Mouse (Mus musculus) embryo, embryonic 11 days (tissue): Measurements from ENCODE around the gene Kif5c.

ENCODE experiments used
- DNase-seq: peaks from one replicate; pipeline ENCODE4 v3.0.0-alpha.2; 2015

Gene Kif5c

GRCm38 (mm10) chr2:49618829-49619718 lies at the start of gene Kif5c:
Gene Kif5c, plus strand, starts transcription at chr2:49619298.
- DNase-seq, result peak; percentile 95

GRCm38 (mm10) chr2:49569862-49570777 lies 49.0 kb upstream of the Kif5c start:
- peak; percentile 32 for DNase-seq

- no peak for DNase-seq
These were observed 48.4 kb upstream of the Kif5c start for GRCm38 (mm10) chr2:49570778-49571101.

- no peak for DNase-seq
These were observed 47.8 kb upstream of the Kif5c start for GRCm38 (mm10) chr2:49571159-49571920.

GRCm38 (mm10) chr2:49572111-49572642 lies 46.9 kb upstream of the Kif5c start:
- DNase-seq, result peak; percentile 59

GRCm38 (mm10) chr2:49572684-49573083 lies 46.4 kb upstream of the Kif5c start:
- DNase-seq, result no peak

- DNase-seq, result no peak
These were observed 45.8 kb upstream of the Kif5c start for GRCm38 (mm10) chr2:49573282-49573681.

- no peak for DNase-seq
These were observed 38.5 kb upstream of the Kif5c start for GRCm38 (mm10) chr2:49580585-49580984.

- no peak for DNase-seq
These were observed 36.6 kb upstream of the Kif5c start for GRCm38 (mm10) chr2:49582546-49582945.

- DNase-seq, result no peak
These were observed 35.8 kb upstream of the Kif5c start for GRCm38 (mm10) chr2:49583311-49583710.

GRCm38 (mm10) chr2:49590450-49590849 lies 28.6 kb upstream of the Kif5c start:
- no peak for DNase-seq

GRCm38 (mm10) chr2:49592926-49593325 lies 26.2 kb upstream of the Kif5c start:
- peak; percentile 14 for DNase-seq

- DNase-seq, result no peak
These were observed 24.2 kb upstream of the Kif5c start for GRCm38 (mm10) chr2:49594886-49595285.

- DNase-seq, result no peak
These were observed 22.8 kb upstream of the Kif5c start for GRCm38 (mm10) chr2:49596318-49596717.

GRCm38 (mm10) chr2:49600021-49600681 lies 18.9 kb upstream of the Kif5c start:
- DNase-seq, result no peak

GRCm38 (mm10) chr2:49602791-49603349 lies 16.2 kb upstream of the Kif5c start:
- peak; percentile 18 for DNase-seq

GRCm38 (mm10) chr2:49609611-49610010 lies 9.5 kb upstream of the Kif5c start:
- DNase-seq, result no peak

GRCm38 (mm10) chr2:49616765-49617164 lies 2.3 kb upstream of the Kif5c start:
- no peak for DNase-seq

GRCm38 (mm10) chr2:49619719-49620522 lies 823 bp downstream of the Kif5c start:
- DNase-seq, result peak; percentile 36

- DNase-seq, result peak; percentile 74
These were observed 1.6 kb downstream of the Kif5c start for GRCm38 (mm10) chr2:49620626-49621117.

- DNase-seq, result no peak
These were observed 2.1 kb downstream of the Kif5c start for GRCm38 (mm10) chr2:49621234-49621633.
